Mouse (Mus musculus) kidney, embryonic 15.5 days (tissue): ENCODE measurements at regions not wholly inside any gene's neighbourhood (a gene's known extent, or its start where the extent isn't known, plus 50 kb on each side); places are given as distances from the start of the nearest gene placed in this dataset.

Source experiments
- ATAC-seq: fragments of 200-750 bp; cut with Nextera tagmentation; replicated peaks from 2 replicates; pipeline ENCODE4 v1.8.0; 2017; ENCODE audit warnings: moderate TSS enrichment; ENCODE audit not compliant: low FRiP score
- H3K27ac ChIP-seq: fragments of 300-500 bp; sonication (generic); 2 replicates; pipeline ENCODE4 v1.5.1; 2015; ENCODE audit warnings: mild to moderate bottlenecking, inconsistent platforms
- H3K27me3 ChIP-seq: fragments of 300-500 bp; sonication (generic); 2 replicates; pipeline ENCODE4 v1.6.1; 2015; ENCODE audit warnings: inconsistent platforms
- H3K36me3 ChIP-seq: fragments of 300-500 bp; sonication (generic); 2 replicates; pipeline ENCODE4 v1.6.1; 2015; ENCODE audit warnings: inconsistent platforms
- H3K4me1 ChIP-seq: fragments of 300-500 bp; sonication (generic); 2 replicates; pipeline ENCODE4 v1.6.1; 2015; ENCODE audit warnings: inconsistent platforms
- H3K4me2 ChIP-seq: fragments of 300-500 bp; sonication (generic); 2 replicates; pipeline ENCODE4 v1.6.1; 2015; ENCODE audit warnings: moderate library complexity, mild to moderate bottlenecking, inconsistent platforms
- H3K4me3 ChIP-seq: fragments of 300-500 bp; sonication (generic); replicated peaks from 2 replicates; pipeline ENCODE4 v1.5.1; 2015; ENCODE audit warnings: mild to moderate bottlenecking, inconsistent platforms
- H3K9ac ChIP-seq: fragments of 300-500 bp; sonication (generic); 2 replicates; pipeline ENCODE4 v1.6.1; 2015; ENCODE audit warnings: mild to moderate bottlenecking, inconsistent platforms
- H3K9me3 ChIP-seq: fragments of 300-500 bp; sonication (generic); replicated peaks from 2 replicates; pipeline ENCODE4 v1.6.1; 2016; ENCODE audit warnings: inconsistent platforms
- WGBS: fragments of 180-500 bp; shearing (Covaris S2); methylation state at CpG from one replicate; pipeline ENCODE4 v1.1.7; 2015; ENCODE audit warnings: mixed read lengths; 5-methylcytosine and 5-hydroxymethylcytosine counted together

DNA sequence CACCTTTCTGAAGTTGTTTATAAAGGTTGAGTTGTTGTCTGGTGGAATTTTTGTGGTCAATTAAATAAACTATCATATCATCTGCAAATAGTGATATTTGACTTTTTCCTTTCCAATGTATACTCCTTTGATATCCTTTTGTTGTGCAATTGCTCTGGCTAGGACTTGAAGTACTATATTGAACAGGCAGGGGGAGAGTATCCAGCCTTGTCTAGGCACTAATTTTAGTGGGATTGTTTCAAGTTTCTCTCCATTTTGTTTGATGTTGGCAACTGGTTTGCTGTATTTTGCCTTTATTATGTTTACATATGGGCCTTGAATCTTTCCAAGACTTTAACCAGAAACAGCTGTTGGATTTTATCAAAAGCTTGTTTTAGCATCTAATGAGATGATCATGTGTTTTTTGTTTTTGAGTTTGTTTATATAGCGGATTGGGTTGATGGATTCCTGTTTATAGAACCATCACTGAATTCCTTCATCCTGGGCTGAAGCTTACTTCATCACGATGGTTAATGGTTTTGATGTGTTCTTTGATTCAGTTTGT lies 383.3 kb downstream of the Amd2 start:
- Histone ChIP-seq H3K27ac (no peak overlapping the region), H3K4me3 (no peak overlapping the region), H3K4me1 (no peaks in the 10 kb centered on the region), H3K9me3 (no peaks in the 10 kb centered on the region), H3K27me3 (no peaks in the 10 kb centered on the region), H3K9ac (no peak overlapping the region), H3K36me3 (no peaks in the 10 kb centered on the region), H3K4me2 (no peak overlapping the region)
- 72% methylated on average over 2 of the region's 2 CpGs for WGBS
- ATAC-seq = no peak

DNA sequence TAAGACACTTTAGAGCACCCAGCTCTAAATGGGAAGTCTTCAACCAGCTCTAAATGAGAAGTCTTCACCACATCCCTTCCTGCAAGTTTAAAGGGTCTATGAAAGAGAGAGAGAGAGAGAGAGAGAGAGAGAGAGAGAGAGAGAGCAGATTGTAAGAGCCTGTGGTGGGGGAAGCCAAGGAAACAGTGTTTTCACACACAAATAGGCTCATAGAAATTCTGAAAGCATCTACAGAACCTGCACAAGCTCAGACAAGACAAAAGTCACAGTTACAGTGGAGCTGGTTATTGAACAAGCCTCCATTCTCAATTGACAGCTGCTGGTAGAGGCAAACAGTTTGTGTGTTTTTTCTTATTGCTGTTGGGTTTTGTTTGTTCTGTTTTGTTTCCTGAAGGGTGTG lies 412.9 kb downstream of the Amd2 start:
- H3K9me3 ChIP-seq = no peaks in the 10 kb centered on the region
- no peaks in the 10 kb centered on the region for H3K27me3 ChIP-seq
- no peak overlapping the region for H3K9ac ChIP-seq
- H3K4me2 ChIP-seq = no peak overlapping the region
- no peak overlapping the region for H3K27ac ChIP-seq
- no peaks in the 10 kb centered on the region for H3K36me3 ChIP-seq
- no peaks in the 10 kb centered on the region for H3K4me1 ChIP-seq
- no peak for ATAC-seq
- H3K4me3 ChIP-seq = no peak overlapping the region

GRCm38 (mm10) chr10:35265066-35265465 lies 446.6 kb downstream of the Amd2 start:
- Histone ChIP-seq H3K9ac (no peak overlapping the region), H3K9me3 (no peaks in the 10 kb centered on the region), H3K27ac (no peak overlapping the region), H3K4me3 (no peak overlapping the region), H3K4me1 (no peaks in the 10 kb centered on the region), H3K4me2 (no peak overlapping the region), H3K36me3 (no peaks in the 10 kb centered on the region), H3K27me3 (no peaks in the 10 kb centered on the region)
- ATAC-seq = no peak

DNA sequence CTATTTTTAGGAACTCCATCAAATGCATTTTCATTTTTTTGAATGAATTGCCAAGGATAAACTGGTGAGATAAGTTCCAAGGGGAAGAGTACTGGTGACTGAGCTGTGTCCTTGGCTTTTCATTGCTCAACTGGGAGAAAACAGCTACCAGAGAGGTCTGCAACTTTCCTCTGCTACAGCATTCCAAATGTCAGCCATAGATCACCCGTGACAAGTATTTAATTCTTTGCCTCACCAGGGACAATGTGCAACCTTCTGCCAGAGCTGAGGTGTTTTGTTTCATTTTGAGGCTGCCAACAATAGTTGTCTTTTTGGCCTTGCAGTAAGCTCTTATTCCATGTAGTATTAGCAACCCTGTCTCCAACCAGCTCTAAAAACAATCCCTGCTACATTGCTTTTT lies 475.3 kb downstream of the Amd2 start:
- Histone ChIP-seq H3K4me2 (no peak overlapping the region), H3K27me3 (no peaks in the 10 kb centered on the region), H3K9me3 (no peaks in the 10 kb centered on the region), H3K36me3 (no peaks in the 10 kb centered on the region), H3K27ac (no peak overlapping the region), H3K4me3 (no peak overlapping the region), H3K4me1 (no peaks in the 10 kb centered on the region), H3K9ac (no peak overlapping the region)
- 25% methylated on average over 1 of the region's 1 CpGs for WGBS
- peak; percentile 64 for ATAC-seq

- H3K4me1 ChIP-seq = no peaks in the 10 kb centered on the region
- WGBS = 81% methylated on average over 2 of the region's 2 CpGs
Measured at GRCm38 (mm10) chr10:35235260-35235659, 476.4 kb downstream of the Amd2 start.

GRCm38 (mm10) chr10:35229540-35229939 lies 482.2 kb downstream of the Amd2 start:
- H3K36me3 ChIP-seq = no peaks in the 10 kb centered on the region
- H3K27ac ChIP-seq = no peak overlapping the region
- H3K4me3 ChIP-seq = no peak overlapping the region
- ATAC-seq = no peak
- peaks cover 2% of the 10 kb centered on the region; the same call in 1 of the 2 replicates for H3K9me3 ChIP-seq
- H3K27me3 ChIP-seq = no peaks in the 10 kb centered on the region
- no peak overlapping the region for H3K9ac ChIP-seq
- H3K4me1 ChIP-seq = no peaks in the 10 kb centered on the region
- no peak overlapping the region for H3K4me2 ChIP-seq

More at GRCm38 (mm10) chr10:35235260-35235659, 476.4 kb downstream of the Amd2 start:
- Histone ChIP-seq H3K36me3 (no peaks in the 10 kb centered on the region), H3K27ac (no peak overlapping the region), H3K9me3 (no peaks in the 10 kb centered on the region), H3K4me2 (no peak overlapping the region), H3K9ac (no peak overlapping the region), H3K27me3 (no peaks in the 10 kb centered on the region), H3K4me3 (no peak overlapping the region)
- no peak for ATAC-seq
